Mouse (Mus musculus) heart, adult 10 weeks (tissue): ENCODE measurements around the gene Tex37. TPM values are rescaled to one million over a fixed set of nuclear protein-coding genes. Genes with fewer than 3 reads are reported as not detected.

Experiments
- polyA plus RNA-seq: library from polyadenylated mRNA; stranded (reverse); fragments of 350-450 nt; fragmentation: Illumina TruSeq; extraction: RNeasy Lipid Tissue Mini Kit (QIAGEN cat#74804); gene quantifications from one replicate; pipeline ENCODE4 v1.2.3, GENCODE M21; 2014; ENCODE audit warnings: low read depth, low replicate concordance

Gene Tex37
- not detected for polyA plus RNA-seq

GRCm38 (mm10) chr6:70918827-70919226 lies at the start of gene Tex37:
Gene Tex37, minus strand, starts transcription at chr6:70918927.

GRCm38 (mm10) chr6:70956285-70956912 lies 37.7 kb upstream of the Tex37 start, which contains the start of gene Foxi3:
Gene Foxi3, plus strand, starts transcription at chr6:70956531.

Other genes with a start within 250 kb of the Tex37 start
- gene Rpia, start 126.7 kb downstream of the Tex37 start, polyA plus RNA-seq, result 17.4 TPM
- gene Eif2ak3, start 74.4 kb downstream of the Tex37 start, polyA plus RNA-seq, result 5.8 TPM
- not detected for gene Foxi3, start 37.6 kb upstream of the Tex37 start, polyA plus RNA-seq
- gene Thnsl2, start 225.5 kb upstream of the Tex37 start, polyA plus RNA-seq, result 7.9 TPM